Mouse (Mus musculus): ENCODE results near the gene Rps8.

- no peak for TF ChIP-seq CTCF (IDR thresholded peaks at IDR 0.05; ENCODE audit: control insufficient read depth, insufficient read depth, insufficient read length)
- TF ChIP-seq USF1 (IDR thresholded peaks at IDR 0.05; ENCODE audit: low read depth) = no peak
- no peak for TF ChIP-seq MAX (IDR thresholded peaks at IDR 0.05)
- TF ChIP-seq MYOG (IDR thresholded peaks at IDR 0.05; ENCODE audit: control insufficient read depth, extremely low read depth, insufficient read length) = no peak
- TF ChIP-seq MYOD1 (IDR thresholded peaks at IDR 0.05; ENCODE audit: control insufficient read depth, insufficient read length, low read depth) = no peak
- TF ChIP-seq CEBPB (IDR thresholded peaks at IDR 0.05; ENCODE audit: low read depth) = no peak
Measured at GRCm38 (mm10) chr4:117159666-117160065, 3.6 kb upstream of the Rps8 start.

Data from C2C12 (cell line).